In genomic region chr19:36006277-36006676, GRCm38 (mm10) we compare ENCODE assay signal across 13 mouse cellular contexts. TPM values are rescaled to one million over a fixed set of nuclear protein-coding genes. Genes with fewer than 3 reads are reported as not detected.
DNase-seq lines count a peak whose midpoint lies in the region; ATAC-seq and TF ChIP-seq lines count a peak whose summit lies in the region.
"Had no signal": no experiment of that assay in that cellular context is flagged by ENCODE, and none has a peak within 500 bp of the region (broad histone marks: within the 10 kb centered on the region; RNA-seq: fewer than 3 reads in every experiment).

No protein-coding gene starts in this region.

- H3K27me3 ChIP-seq in kidney, adult 2 months (replicated peaks; ENCODE audit: control insufficient read depth, insufficient read depth, low read length): no peaks in the 10 kb centered on the region; the same call in 1 of the 2 replicates
- no peaks in the 10 kb centered on the region for H3K27me3 ChIP-seq in kidney, embryonic 15.5 days
- H3K27me3 ChIP-seq in lung, embryonic 16.5 days (ENCODE audit: control insufficient read depth, insufficient read depth, low read depth, low read length): no peaks in the 10 kb centered on the region
- H3K27me3 ChIP-seq in midbrain, embryonic 11.5 days (ENCODE audit: control insufficient read depth, insufficient read depth, low read length): no peaks in the 10 kb centered on the region
- H3K27me3 ChIP-seq: forebrain, embryonic 13.5 days had no signal

- peak; percentile 25 for DNase-seq in kidney, adult 2 months
- peak; percentile 42 for DNase-seq in c-Kit-positive CD71-negative TER-119-negative erythroid progenitor cells, embryonic 14.5 days (ENCODE audit: low read depth)
- peak; percentile 39 for DNase-seq in skeletal muscle tissue, adult 2 months (ENCODE audit: low read depth, low spot score)
- DNase-seq in frontal cortex, adult 2 months (ENCODE audit: extremely low spot score in 1 of 2, low spot score in 1 of 2): no peak
- no peak for DNase-seq in midbrain, embryonic 11.5 days (ENCODE audit: low spot score, missing footprints)
- DNase-seq: kidney, adult 18-20 months had no signal

- H3K4me3 ChIP-seq in kidney, adult 2 months (ENCODE audit: insufficient read depth, low read depth, low read length): no peak overlapping the region
- no peak overlapping the region for H3K4me3 ChIP-seq in kidney, embryonic 15.5 days (replicated peaks)
- no peak overlapping the region for H3K4me3 ChIP-seq in lung, embryonic 16.5 days (ENCODE audit: low read length)
- H3K4me3 ChIP-seq in midbrain, embryonic 11.5 days (ENCODE audit: low read depth, low read length): no peak overlapping the region
- H3K4me3 ChIP-seq: forebrain, embryonic 13.5 days; left cerebral cortex, adult 2 months; midbrain, embryonic 10.5 days had no signal

- 76% methylated on average over 6 of the region's 6 CpGs for WGBS in kidney, adult 2 months
- 81% methylated on average over 6 of the region's 6 CpGs for WGBS in kidney, embryonic 15.5 days
- WGBS in lung, embryonic 16.5 days: 45% methylated on average over 6 of the region's 6 CpGs
- WGBS in midbrain, embryonic 11.5 days: 83% methylated on average over 6 of the region's 6 CpGs

- no peak for TF ChIP-seq CTCF in kidney, adult 2 months (conservative IDR thresholded peaks at IDR 0.05; ENCODE audit: insufficient read depth, insufficient read length, low read depth, low read length)

- no peak overlapping the region for H3K9ac ChIP-seq in kidney, embryonic 15.5 days
- H3K9ac ChIP-seq in lung, embryonic 16.5 days (ENCODE audit: low read length): no peak overlapping the region
- H3K9ac ChIP-seq in midbrain, embryonic 11.5 days (ENCODE audit: low read length): no peak overlapping the region
- H3K9ac ChIP-seq: forebrain, embryonic 13.5 days had no signal

- H3K4me1 ChIP-seq in kidney, adult 2 months (ENCODE audit: control insufficient read depth, insufficient read depth, low read length): no peaks in the 10 kb centered on the region
- no peaks in the 10 kb centered on the region for H3K4me1 ChIP-seq in kidney, embryonic 15.5 days
- no peaks in the 10 kb centered on the region for H3K4me1 ChIP-seq in lung, embryonic 16.5 days (replicated peaks; ENCODE audit: control insufficient read depth, insufficient read depth, low read length)
- H3K4me1 ChIP-seq in midbrain, embryonic 11.5 days (ENCODE audit: control insufficient read depth, insufficient read depth, low read length): peaks cover 6% of the 10 kb centered on the region

- no peak for TF ChIP-seq POLR2A in kidney, adult 2 months (IDR thresholded peaks at IDR 0.05; ENCODE audit: low read depth, low read length)

- H3K4me2 ChIP-seq in kidney, embryonic 15.5 days: no peak overlapping the region
- H3K4me2 ChIP-seq in lung, embryonic 16.5 days (ENCODE audit: low read depth, low read length): no peak overlapping the region
- H3K4me2 ChIP-seq in midbrain, embryonic 11.5 days: no peak overlapping the region
- H3K4me2 ChIP-seq: forebrain, embryonic 13.5 days had no signal

- no peaks in the 10 kb centered on the region for H3K36me3 ChIP-seq in kidney, adult 2 months (ENCODE audit: control insufficient read depth, insufficient read depth, low read length)
- H3K36me3 ChIP-seq in kidney, embryonic 15.5 days: no peaks in the 10 kb centered on the region
- H3K36me3 ChIP-seq in lung, embryonic 16.5 days (ENCODE audit: control insufficient read depth, insufficient read depth, low read length): no peaks in the 10 kb centered on the region
- H3K36me3 ChIP-seq in midbrain, embryonic 11.5 days (ENCODE audit: control insufficient read depth, insufficient read depth, low read length): no peaks in the 10 kb centered on the region
- H3K36me3 ChIP-seq: midbrain, embryonic 10.5 days had no signal

- ATAC-seq in kidney, embryonic 15.5 days (replicated peaks; ENCODE audit: low FRiP score): no peak
- peak; percentile 69; the same call in 1 of the 2 replicates for ATAC-seq in lung, embryonic 16.5 days (ENCODE audit: low read depth)
- ATAC-seq in erythroblast, adult 5-6 weeks (replicated peaks; ENCODE audit: low FRiP score, poor library complexity, severe bottlenecking): no peak
- ATAC-seq in midbrain, embryonic 11.5 days (ENCODE audit: low FRiP score): no peak
- ATAC-seq: forebrain, embryonic 13.5 days had no signal

- no peaks in the 10 kb centered on the region for H3K9me3 ChIP-seq in kidney, embryonic 15.5 days (replicated peaks)
- H3K9me3 ChIP-seq in lung, embryonic 16.5 days (ENCODE audit: control insufficient read depth, low read length): no peaks in the 10 kb centered on the region
- no peaks in the 10 kb centered on the region for H3K9me3 ChIP-seq in midbrain, embryonic 11.5 days (ENCODE audit: control insufficient read depth, low read length)
- H3K9me3 ChIP-seq: forebrain, embryonic 13.5 days; midbrain, embryonic 10.5 days had no signal

- H3K27ac ChIP-seq in kidney, adult 2 months (ENCODE audit: insufficient read depth, low read depth, low read length): no peak overlapping the region
- no peak overlapping the region for H3K27ac ChIP-seq in kidney, embryonic 15.5 days
- H3K27ac ChIP-seq in lung, embryonic 16.5 days (ENCODE audit: low read length): no peak overlapping the region
- H3K27ac ChIP-seq in midbrain, embryonic 11.5 days (ENCODE audit: low read depth, low read length): no peak overlapping the region
- H3K27ac ChIP-seq: forebrain, embryonic 13.5 days; left cerebral cortex, adult 2 months; midbrain, embryonic 10.5 days had no signal

RNA-seq across cellular contexts. Expression of gene Htr7, which starts 51.0 kb away (rescaled TPM):
- polyA plus RNA-seq in kidney, adult 2 months (2012; rRNA removed): 0.06 and 0.11 TPM in 2 replicates
- 0.09 and 0.13 TPM in 2 replicates for polyA plus RNA-seq in kidney, embryonic 15.5 days (2015; fragmentation: Nextera tagmentation; extraction: Ambion mirVana)
- polyA plus RNA-seq in lung, embryonic 16.5 days (2015; fragmentation: Nextera tagmentation; extraction: Ambion mirVana): 0.06 and 0.20 TPM in 2 replicates
- 6.0 and 6.7 TPM in 2 replicates for polyA plus RNA-seq in frontal cortex, adult 2 months (2012; rRNA removed)
- not detected in 2 replicates for total RNA-seq in erythroblast, adult 5-6 weeks (2015; ENCODE audit: low replicate concordance)
- not detected in 2 replicates for total RNA-seq in erythroblast, adult 5-6 weeks (2017; ENCODE audit: low replicate concordance)
- polyA plus RNA-seq in midbrain, embryonic 11.5 days (2014; fragmentation: Nextera tagmentation; extraction: Ambion mirVana): 0.34 and 0.44 TPM in 2 replicates
- polyA plus RNA-seq: heart, embryonic 14.5 days had no signal

Comparison
In these comparisons a context has a peak if more than half of its experiments do, and no peak if none do; other contexts are left out.
1. DNase-seq: peak in kidney, adult 2 months (single experiment), c-Kit-positive CD71-negative TER-119-negative erythroid progenitor cells, embryonic 14.5 days (single experiment) and skeletal muscle tissue, adult 2 months (single experiment); none in frontal cortex, adult 2 months (0 of 2) and midbrain, embryonic 11.5 days (single experiment).